Mouse (Mus musculus): ENCODE results near the gene Tomm40l. TPM values are rescaled to one million over a fixed set of nuclear protein-coding genes. Genes with fewer than 3 reads are reported as not detected.

Gene Tomm40l
- polyA plus RNA-seq, 1 experiment: 20.3 TPM

GRCm38 (mm10) chr1:171237438-171237837 is 15.1 kb upstream of the Tomm40l start:
- WGBS: 95% methylated on average over 6 of the region's 6 CpGs
- TF ChIP-seq POLR2A (IDR thresholded peaks at IDR 0.05; ENCODE audit: low read depth, low read length) (no peak), CTCF (IDR thresholded peaks at IDR 0.05; ENCODE audit: extremely low read depth, insufficient read depth, insufficient read length, insufficient replicate concordance) (no peak)
- Histone ChIP-seq H3K36me3 (ENCODE audit: control insufficient read depth, insufficient read depth, low read length) (peaks cover 47% of the 10 kb centered on the region), H3K4me1 (ENCODE audit: control insufficient read depth, insufficient read depth, insufficient read length) (no peaks in the 10 kb centered on the region), H3K27ac (ENCODE audit: insufficient read depth, low read length) (no peak overlapping the region), H3K4me3 (ENCODE audit: extremely low read depth, insufficient read depth, insufficient read length) (no peak overlapping the region), H3K27me3 (ENCODE audit: control insufficient read depth, insufficient read depth, low read length) (no peaks in the 10 kb centered on the region)
- no peak for DNase-seq (ENCODE audit: low read depth in 1 of 2, low spot score in 2 of 2)

DNA sequence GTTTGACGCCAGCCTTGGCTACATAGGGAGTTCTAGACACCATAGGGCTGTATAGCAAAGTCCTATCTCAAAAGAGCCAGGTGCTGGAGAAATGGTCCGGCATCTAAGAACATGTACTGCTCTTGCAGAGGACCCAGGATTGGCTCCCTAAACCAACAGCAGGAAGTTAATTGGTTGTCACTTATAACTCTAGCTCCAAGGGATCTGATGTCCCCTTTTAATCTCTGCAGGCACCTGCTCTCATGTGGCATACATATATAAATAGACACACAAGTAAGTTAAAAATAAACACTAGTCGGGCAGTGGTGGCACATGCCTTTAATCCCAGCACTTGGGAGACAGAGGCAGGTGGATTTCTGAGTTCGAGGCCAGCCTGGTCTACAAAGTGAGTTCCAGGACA is 13.5 kb upstream of the Tomm40l start:
- no peaks in the 10 kb centered on the region for H3K27me3 ChIP-seq (ENCODE audit: control insufficient read depth, insufficient read depth, low read length)
- H3K4me1 ChIP-seq (ENCODE audit: control insufficient read depth, insufficient read depth, insufficient read length): peaks cover 5% of the 10 kb centered on the region; the same call in 1 of the 2 replicates
- H3K4me3 ChIP-seq (ENCODE audit: extremely low read depth, insufficient read depth, insufficient read length): no peak overlapping the region
- WGBS: 66% methylated on average over 4 of the region's 4 CpGs
- DNase-seq (ENCODE audit: low read depth in 1 of 2, low spot score in 2 of 2): no peak
- TF ChIP-seq CTCF (IDR thresholded peaks at IDR 0.05; ENCODE audit: extremely low read depth, insufficient read depth, insufficient read length, insufficient replicate concordance) (no peak), POLR2A (IDR thresholded peaks at IDR 0.05; ENCODE audit: low read depth, low read length) (no peak)
- H3K36me3 ChIP-seq (ENCODE audit: control insufficient read depth, insufficient read depth, low read length): peaks cover 41% of the 10 kb centered on the region
- H3K27ac ChIP-seq (ENCODE audit: insufficient read depth, low read length): no peak overlapping the region

DNA sequence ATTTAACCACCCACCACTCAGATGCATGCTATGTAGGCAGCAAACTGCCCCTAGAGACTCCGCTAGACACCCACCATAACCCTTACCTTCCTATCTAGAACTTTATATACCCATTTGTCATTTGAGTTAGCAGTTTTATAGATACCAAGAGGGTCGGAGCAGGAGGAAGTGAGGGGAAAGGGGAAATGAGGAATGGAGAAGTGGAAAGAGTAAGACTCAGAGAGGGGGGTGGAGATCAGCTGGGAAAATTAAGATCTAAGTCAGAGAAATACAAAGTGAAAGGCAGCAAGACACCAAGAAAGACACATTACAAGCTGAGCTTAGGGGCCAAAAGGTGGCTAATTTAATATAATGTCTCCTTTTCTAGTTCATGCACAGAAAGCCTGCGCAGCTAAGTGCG is 12.2 kb upstream of the Tomm40l start:
- Histone ChIP-seq H3K36me3 (ENCODE audit: control insufficient read depth, insufficient read depth, low read length) (peaks cover 32% of the 10 kb centered on the region), H3K4me3 (ENCODE audit: extremely low read depth, insufficient read depth, insufficient read length) (no peak overlapping the region), H3K4me1 (ENCODE audit: control insufficient read depth, insufficient read depth, insufficient read length) (peaks cover 5% of the 10 kb centered on the region; the same call in 1 of the 2 replicates), H3K27me3 (ENCODE audit: control insufficient read depth, insufficient read depth, low read length) (no peaks in the 10 kb centered on the region), H3K27ac (ENCODE audit: insufficient read depth, low read length) (peak overlapping the region; percentile 59)
- DNase-seq (ENCODE audit: low read depth in 1 of 2, low spot score in 2 of 2): no peak
- WGBS: 77% methylated on average over 4 of the region's 4 CpGs
- TF ChIP-seq POLR2A (IDR thresholded peaks at IDR 0.05; ENCODE audit: low read depth, low read length) (no peak), CTCF (IDR thresholded peaks at IDR 0.05; ENCODE audit: extremely low read depth, insufficient read depth, insufficient read length, insufficient replicate concordance) (no peak)

- WGBS: 13% methylated on average over 14 of the region's 14 CpGs
- no peaks in the 10 kb centered on the region for H3K27me3 ChIP-seq (ENCODE audit: control insufficient read depth, insufficient read depth, low read length)
- no peak for TF ChIP-seq CTCF (IDR thresholded peaks at IDR 0.05; ENCODE audit: extremely low read depth, insufficient read depth, insufficient read length, insufficient replicate concordance)
- H3K36me3 ChIP-seq (ENCODE audit: control insufficient read depth, insufficient read depth, low read length): peaks cover 32% of the 10 kb centered on the region
- DNase-seq (ENCODE audit: low read depth in 1 of 2, low spot score in 2 of 2): no peak
- peak within 1 kb of the TSS; percentile 46 for H3K4me3 ChIP-seq (ENCODE audit: extremely low read depth, insufficient read depth, insufficient read length)
- H3K4me1 ChIP-seq (ENCODE audit: control insufficient read depth, insufficient read depth, insufficient read length): peaks cover 5% of the 10 kb centered on the region; the same call in 1 of the 2 replicates
- H3K27ac ChIP-seq (ENCODE audit: insufficient read depth, low read length): peak within 1 kb of the TSS; percentile 59
Measured at GRCm38 (mm10) chr1:171234126-171234525, 11.8 kb upstream of the Tomm40l start, which contains the start of gene Fcer1g. Gene Fcer1g, minus strand, starts transcription at chr1:171234365.

DNA sequence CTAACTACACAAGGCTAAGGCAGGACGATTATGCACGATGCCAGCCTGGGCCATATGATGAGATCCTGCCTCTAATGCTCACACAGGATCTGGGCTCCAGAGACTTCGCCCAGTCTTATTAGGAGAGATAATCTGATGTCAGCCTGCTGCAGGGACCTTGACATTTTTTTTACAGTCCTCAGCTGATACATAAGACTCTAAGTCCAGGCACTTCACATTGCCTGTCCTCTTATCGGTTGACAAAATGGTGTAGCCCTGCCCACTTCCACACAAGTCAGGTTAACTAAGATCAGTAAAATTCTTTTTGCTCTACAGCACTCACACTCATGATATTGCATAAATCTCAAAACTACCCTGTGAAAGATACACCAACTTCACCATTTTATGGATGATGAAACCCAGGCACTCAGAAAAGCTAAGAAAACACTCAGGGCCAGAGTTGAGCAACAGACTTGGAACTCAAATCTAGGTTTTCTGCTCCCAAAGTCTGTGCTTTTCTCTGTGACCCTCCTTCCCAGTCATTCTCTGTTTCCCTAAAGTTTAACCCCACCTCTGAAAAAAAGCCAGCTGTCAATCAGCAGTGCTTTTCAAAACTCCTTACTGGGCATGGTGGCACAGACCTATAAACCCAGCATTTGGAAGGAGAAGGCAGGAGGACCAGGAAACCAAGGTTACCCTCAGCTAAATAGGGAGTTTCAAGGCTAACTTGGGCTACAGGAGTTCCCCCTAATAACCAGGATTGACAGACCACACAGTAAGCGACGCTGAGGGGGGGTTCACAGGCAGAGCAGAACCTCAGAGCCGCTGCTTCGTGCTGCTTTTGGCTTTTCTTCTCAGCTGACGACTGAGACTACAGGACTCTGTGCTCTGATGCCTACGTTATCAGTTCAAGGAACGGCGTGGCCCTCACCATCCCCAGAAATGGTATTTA is 10.8 kb upstream of the Tomm40l start:
- WGBS: 65% methylated on average over 12 of the region's 12 CpGs
- no peak for DNase-seq (ENCODE audit: low read depth in 1 of 2, low spot score in 2 of 2)
- TF ChIP-seq CTCF (IDR thresholded peaks at IDR 0.05; ENCODE audit: extremely low read depth, insufficient read depth, insufficient read length, insufficient replicate concordance): no peak
- TF ChIP-seq POLR2A (IDR thresholded peaks at IDR 0.05; ENCODE audit: low read depth, low read length): no peak
- H3K27ac ChIP-seq (ENCODE audit: insufficient read depth, low read length): peak overlapping the region; percentile 58; the same call in 1 of the 2 replicates
- H3K27me3 ChIP-seq (ENCODE audit: control insufficient read depth, insufficient read depth, low read length): no peaks in the 10 kb centered on the region
- peaks cover 29% of the 10 kb centered on the region for H3K36me3 ChIP-seq (ENCODE audit: control insufficient read depth, insufficient read depth, low read length)
- H3K4me3 ChIP-seq (ENCODE audit: extremely low read depth, insufficient read depth, insufficient read length): peak overlapping the region; percentile 46; the same call in 1 of the 2 replicates
- H3K4me1 ChIP-seq (ENCODE audit: control insufficient read depth, insufficient read depth, insufficient read length): peaks cover 5% of the 10 kb centered on the region; the same call in 1 of the 2 replicates

DNA sequence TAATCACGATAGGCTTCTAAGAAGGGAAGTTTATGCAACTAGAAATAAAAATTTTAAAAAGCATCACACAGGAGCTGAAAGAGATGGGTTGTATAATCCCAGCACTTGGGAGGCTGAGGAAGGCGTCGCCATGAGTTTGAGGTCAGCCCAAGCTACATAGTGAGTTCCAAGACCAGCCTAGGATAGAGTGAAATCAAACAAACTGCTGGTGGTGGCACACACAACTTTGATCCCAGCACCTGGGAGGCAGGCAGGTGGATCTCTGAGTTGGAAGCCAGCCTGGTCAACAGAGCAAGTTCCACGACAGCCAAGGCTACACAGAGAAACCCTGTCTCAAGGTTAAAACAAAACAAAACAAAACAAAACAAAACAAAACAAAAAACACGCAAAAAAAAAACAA is 10.0 kb upstream of the Tomm40l start:
- H3K36me3 ChIP-seq (ENCODE audit: control insufficient read depth, insufficient read depth, low read length): peaks cover 22% of the 10 kb centered on the region
- 0 out of 2 replicates have a peak overlapping the region, but pooled peaks have one; percentile 4 for H3K4me3 ChIP-seq (ENCODE audit: extremely low read depth, insufficient read depth, insufficient read length)
- peaks cover 5% of the 10 kb centered on the region; the same call in 1 of the 2 replicates for H3K4me1 ChIP-seq (ENCODE audit: control insufficient read depth, insufficient read depth, insufficient read length)
- 71% methylated on average over 5 of the region's 5 CpGs for WGBS
- peak overlapping the region; percentile 2; the same call in 1 of the 2 replicates for H3K27ac ChIP-seq (ENCODE audit: insufficient read depth, low read length)
- no peak for DNase-seq (ENCODE audit: low read depth in 1 of 2, low spot score in 2 of 2)
- TF ChIP-seq POLR2A (IDR thresholded peaks at IDR 0.05; ENCODE audit: low read depth, low read length) (no peak), CTCF (IDR thresholded peaks at IDR 0.05; ENCODE audit: extremely low read depth, insufficient read depth, insufficient read length, insufficient replicate concordance) (no peak)
- H3K27me3 ChIP-seq (ENCODE audit: control insufficient read depth, insufficient read depth, low read length): no peaks in the 10 kb centered on the region
